Mouse (Mus musculus) heart, embryonic 16.5 days (tissue): Measurements from ENCODE around the gene Map6. TPM values are rescaled to one million over a fixed set of nuclear protein-coding genes. Genes with fewer than 3 reads are reported as not detected.
A peak's percentile ranks its signal among the peaks of the same experiment; 100 is the strongest.

Experiments
- ATAC-seq: fragments of 200-750 bp; cut with Nextera tagmentation; replicated peaks from 2 replicates; pipeline ENCODE4 v1.8.0; 2017; ENCODE audit warnings: moderate number of reproducible peaks; ENCODE audit not compliant: insufficient read depth, low FRiP score; ENCODE audit errors: extremely low read depth
- H3K27ac ChIP-seq: fragments of 300-500 bp; sonication (generic); 2 replicates; pipeline ENCODE4 v1.5.1; 2014; ENCODE audit warnings: mild to moderate bottlenecking, low read length, control low read depth, moderate library complexity
- H3K27me3 ChIP-seq: fragments of 300-500 bp; sonication (generic); 2 replicates; pipeline ENCODE4 v1.6.1; 2014; ENCODE audit warnings: low read length, mixed read lengths; ENCODE audit not compliant: control insufficient read depth, insufficient read depth
- H3K36me3 ChIP-seq: fragments of 300-500 bp; sonication (generic); 2 replicates; pipeline ENCODE4 v1.6.1; 2014; ENCODE audit not compliant: control insufficient read depth, insufficient read depth
- H3K4me1 ChIP-seq: fragments of 300-500 bp; sonication (generic); 2 replicates; pipeline ENCODE4 v1.6.1; 2014; ENCODE audit warnings: low read length, mixed read lengths; ENCODE audit not compliant: control insufficient read depth, insufficient read depth
- H3K4me2 ChIP-seq: fragments of 300-500 bp; sonication (generic); 2 replicates; pipeline ENCODE4 v1.6.1; 2014; ENCODE audit warnings: low read depth, mild to moderate bottlenecking, control low read depth, low read length
- H3K4me3 ChIP-seq: fragments of 300-500 bp; sonication (generic); 2 replicates; pipeline ENCODE4 v1.5.1; 2014; ENCODE audit warnings: mild to moderate bottlenecking, control low read depth, low read length
- H3K9ac ChIP-seq: fragments of 300-500 bp; sonication (generic); 2 replicates; pipeline ENCODE4 v1.6.1; 2014; ENCODE audit warnings: low read length, control low read depth
- H3K9me3 ChIP-seq: fragments of 300-500 bp; sonication (generic); replicated peaks from 2 replicates; pipeline ENCODE4 v1.6.1; 2016; ENCODE audit warnings: low read length; ENCODE audit not compliant: control insufficient read depth
- WGBS: fragments of 180-500 bp; shearing (Covaris S2); extraction: QIAGEN DNeasy Blood & Tissue Kit; methylation state at CpG from one replicate; pipeline ENCODE4 v1.1.7; 2014; 5-methylcytosine and 5-hydroxymethylcytosine counted together
- polyA plus RNA-seq: library from polyadenylated mRNA; unstranded; fragments of >200 nt; fragmentation: Nextera tagmentation; extraction: Ambion mirVana; gene quantifications from 2 replicates; pipeline ENCODE4 v1.2.1, GENCODE M21; 2015

Gene Map6
- polyA plus RNA-seq, 1 experiment from 2014 or later = 2.2 TPM

- no peaks in the 10 kb centered on the region for H3K9me3 ChIP-seq
- no peak overlapping the region for H3K9ac ChIP-seq
- H3K4me3 ChIP-seq = no peak overlapping the region
- 61% methylated on average over 6 of the region's 6 CpGs for WGBS
- ATAC-seq = no peak
- no peaks in the 10 kb centered on the region for H3K36me3 ChIP-seq
- H3K27me3 ChIP-seq = peaks cover 3% of the 10 kb centered on the region
- H3K27ac ChIP-seq = no peak overlapping the region
- H3K4me2 ChIP-seq = no peak overlapping the region
- peaks cover 3% of the 10 kb centered on the region; the same call in 1 of the 2 replicates for H3K4me1 ChIP-seq
Observed at GRCm38 (mm10) chr7:99232571-99232970, 34.7 kb upstream of the Map6 start.

GRCm38 (mm10) chr7:99234916-99235315 is 32.3 kb upstream of the Map6 start:
- no peak overlapping the region for H3K27ac ChIP-seq
- no peak overlapping the region for H3K9ac ChIP-seq
- WGBS = 33% methylated on average over 2 of the region's 2 CpGs

GRCm38 (mm10) chr7:99235657-99236056 is 31.6 kb upstream of the Map6 start:
- no peak for ATAC-seq
- 76% methylated on average over 2 of the region's 2 CpGs for WGBS
- no peak overlapping the region for H3K4me2 ChIP-seq
- H3K4me1 ChIP-seq = peaks cover 13% of the 10 kb centered on the region
- H3K4me3 ChIP-seq = no peak overlapping the region
- H3K36me3 ChIP-seq = no peaks in the 10 kb centered on the region
- H3K27ac ChIP-seq = no peak overlapping the region
- peaks cover 3% of the 10 kb centered on the region for H3K27me3 ChIP-seq
- H3K9me3 ChIP-seq = no peaks in the 10 kb centered on the region
- H3K9ac ChIP-seq = no peak overlapping the region

More at GRCm38 (mm10) chr7:99234916-99235315, 32.3 kb upstream of the Map6 start:
- Histone ChIP-seq H3K27me3 (peaks cover 3% of the 10 kb centered on the region), H3K4me3 (no peak overlapping the region), H3K4me2 (no peak overlapping the region), H3K4me1 (peaks cover 13% of the 10 kb centered on the region), H3K9me3 (no peaks in the 10 kb centered on the region), H3K36me3 (no peaks in the 10 kb centered on the region)
- no peak for ATAC-seq

GRCm38 (mm10) chr7:99236888-99237660 is 30.2 kb upstream of the Map6 start:
- Histone ChIP-seq H3K4me1 (peaks cover 13% of the 10 kb centered on the region), H3K36me3 (no peaks in the 10 kb centered on the region), H3K4me2 (no peak overlapping the region), H3K4me3 (no peak overlapping the region), H3K9ac (no peak overlapping the region), H3K27ac (no peak overlapping the region), H3K9me3 (no peaks in the 10 kb centered on the region), H3K27me3 (peaks cover 3% of the 10 kb centered on the region)
- WGBS = 54% methylated on average over 8 of the region's 8 CpGs
- no peak for ATAC-seq

GRCm38 (mm10) chr7:99238417-99238816 is 28.8 kb upstream of the Map6 start, which contains the start of gene Mogat2:
Mogat2 (minus strand) TSS chr7:99238619.
- no peak within 1 kb of the TSS for H3K27ac ChIP-seq
- peak within 1 kb of the TSS; percentile 56 for H3K4me2 ChIP-seq
- peaks cover 13% of the 10 kb centered on the region for H3K4me1 ChIP-seq
- H3K27me3 ChIP-seq = peaks cover 3% of the 10 kb centered on the region
- peak within 1 kb of the TSS; percentile 26 for H3K4me3 ChIP-seq
- H3K9ac ChIP-seq = no peak within 1 kb of the TSS
- WGBS = 3% methylated on average over 13 of the region's 13 CpGs
- peak; percentile 49; the same call in 1 of the 2 replicates for ATAC-seq
- no peaks in the 10 kb centered on the region for H3K36me3 ChIP-seq
- H3K9me3 ChIP-seq = no peaks in the 10 kb centered on the region

- Histone ChIP-seq H3K9ac (no peak overlapping the region), H3K27me3 (peaks cover 3% of the 10 kb centered on the region), H3K9me3 (no peaks in the 10 kb centered on the region), H3K27ac (no peak overlapping the region), H3K36me3 (no peaks in the 10 kb centered on the region), H3K4me2 (no peak overlapping the region), H3K4me3 (no peak overlapping the region), H3K4me1 (peaks cover 13% of the 10 kb centered on the region)
- no peak for ATAC-seq
- WGBS = 95% methylated on average over 11 of the region's 11 CpGs
Observed at GRCm38 (mm10) chr7:99242097-99242496, 25.1 kb upstream of the Map6 start.

- Histone ChIP-seq H3K4me2 (no peak overlapping the region; the same call in 1 of the 2 replicates), H3K4me1 (peaks cover 6% of the 10 kb centered on the region), H3K27ac (no peak overlapping the region), H3K4me3 (no peak overlapping the region), H3K9ac (no peak overlapping the region), H3K9me3 (no peaks in the 10 kb centered on the region), H3K36me3 (no peaks in the 10 kb centered on the region), H3K27me3 (peaks cover 8% of the 10 kb centered on the region; the same call in 1 of the 2 replicates)
- no peak for ATAC-seq
- WGBS = 41% methylated on average over 5 of the region's 5 CpGs
Observed at GRCm38 (mm10) chr7:99248157-99248742, 19.0 kb upstream of the Map6 start.

GRCm38 (mm10) chr7:99248906-99249581 is 18.2 kb upstream of the Map6 start:
- no peak overlapping the region for H3K27ac ChIP-seq
- peak overlapping the region; percentile 48 for H3K4me3 ChIP-seq
- no peaks in the 10 kb centered on the region for H3K36me3 ChIP-seq
- peaks cover 6% of the 10 kb centered on the region for H3K4me1 ChIP-seq
- H3K9me3 ChIP-seq = no peaks in the 10 kb centered on the region
- peaks cover 8% of the 10 kb centered on the region; the same call in 1 of the 2 replicates for H3K27me3 ChIP-seq
- peak overlapping the region; percentile 33; the same call in 1 of the 2 replicates for H3K9ac ChIP-seq
- ATAC-seq = 0 out of 2 replicates have a peak, but pooled peaks have one; percentile 23
- 1% methylated on average over 40 of the region's 44 CpGs for WGBS
- peak overlapping the region; percentile 71 for H3K4me2 ChIP-seq
